Mouse (Mus musculus) fibroblast of lung, adult 2 months (primary cell): ENCODE results near the gene Sar1a.

Source experiments
- DNase-seq: peaks from one replicate; pipeline ENCODE4 v3.0.0-alpha.2; 2011; ENCODE audit warnings: low read depth

The Sar1a gene

DNA sequence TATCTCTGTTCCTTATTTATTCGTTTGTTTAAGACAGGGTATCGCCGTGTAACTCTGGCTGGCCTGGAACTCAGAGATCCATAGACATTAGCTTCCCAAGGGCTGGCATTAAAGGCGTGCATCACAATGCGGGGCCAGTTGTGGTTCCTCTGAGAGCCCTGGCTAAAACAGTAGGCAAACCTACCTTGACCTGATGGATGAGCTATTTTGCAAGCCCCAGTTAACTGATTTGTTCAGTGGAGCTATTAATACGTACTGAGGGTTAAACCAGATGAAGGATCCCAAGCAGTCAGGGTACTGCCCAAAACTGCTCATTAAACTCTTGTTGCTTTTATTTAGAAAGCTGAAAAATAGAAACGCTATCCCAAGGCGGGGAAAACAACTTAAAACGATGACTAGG lies 554 bp upstream of the Sar1a start:
- no peak for DNase-seq

DNA sequence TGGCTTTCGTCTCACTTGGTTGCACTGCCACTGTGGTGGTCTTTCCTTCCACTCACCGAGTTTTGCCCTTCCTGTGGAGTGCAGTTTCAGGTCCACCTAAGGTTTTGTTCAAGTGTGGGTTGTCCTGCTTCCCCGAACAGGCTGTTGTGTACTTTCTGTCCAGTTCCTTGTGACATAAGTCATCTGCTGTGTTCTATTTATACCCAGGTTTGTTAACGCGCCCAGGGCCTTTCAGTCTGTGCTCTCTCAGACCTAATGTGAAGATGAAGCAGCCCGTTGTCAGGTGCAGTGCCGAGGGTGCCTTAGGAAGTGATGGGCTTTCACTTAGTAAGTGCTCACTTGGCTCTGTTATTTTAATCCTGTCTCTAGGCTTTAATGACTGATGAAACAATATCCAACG lies 9.3 kb downstream of the Sar1a start:
- DNase-seq, result no peak

DNA sequence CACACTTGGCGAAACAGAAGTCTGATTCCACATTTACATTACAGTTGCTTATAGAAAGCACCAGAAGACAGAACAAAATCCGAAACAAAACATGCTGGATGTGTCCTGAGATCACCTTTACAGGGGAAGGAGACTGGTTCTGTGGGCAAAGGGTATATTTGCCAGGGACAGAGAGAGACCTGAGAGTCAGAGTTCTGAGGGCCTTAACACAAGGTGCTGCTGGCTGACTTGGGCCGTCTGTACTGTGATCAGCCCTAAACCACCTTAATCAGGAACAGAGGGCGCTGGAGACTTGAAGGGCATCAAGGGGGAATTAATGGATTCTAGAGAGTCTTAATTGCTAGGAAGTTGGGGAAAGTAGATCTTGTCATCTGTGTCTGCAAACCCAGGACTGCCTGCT lies 13.5 kb downstream of the Sar1a start:
- DNase-seq, result no peak

DNA sequence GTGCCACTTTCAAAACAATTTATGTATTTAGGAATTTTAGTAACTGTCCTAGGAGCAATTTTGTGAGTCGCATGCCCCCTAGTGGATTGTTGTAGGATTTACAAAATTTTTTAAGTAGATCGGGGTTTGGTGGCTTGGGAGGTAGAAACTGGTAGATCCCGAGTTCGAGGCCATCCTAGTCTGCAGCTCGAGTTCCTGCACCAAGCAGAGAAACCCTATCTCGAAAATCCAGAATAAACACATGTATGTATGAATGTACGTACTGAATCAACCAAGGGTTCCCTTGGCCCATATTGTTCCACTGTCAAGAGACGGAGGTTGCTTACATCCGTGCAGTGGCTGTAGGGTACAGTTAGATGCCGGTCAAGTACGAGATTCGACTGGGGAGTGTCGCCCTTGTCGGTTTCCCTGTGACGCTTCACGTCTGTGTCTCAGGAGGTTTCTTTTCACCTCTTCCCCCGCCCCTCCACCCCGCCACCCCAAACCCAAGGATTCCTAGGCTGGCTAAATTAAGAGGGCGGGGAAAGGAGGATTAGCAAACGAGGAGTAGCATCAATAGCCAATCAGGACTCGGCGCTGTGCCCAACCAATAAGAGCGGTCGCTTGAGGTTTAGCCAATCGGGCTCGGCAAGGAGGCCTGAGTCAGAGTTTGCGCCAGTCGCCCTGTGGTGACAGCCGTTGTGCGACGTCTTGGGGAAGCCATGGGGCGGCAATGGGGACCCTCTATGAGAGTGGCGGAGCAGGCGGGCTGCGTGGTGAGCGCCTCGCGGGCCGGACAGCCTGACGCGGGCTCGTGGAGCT lies 15.0 kb downstream of the Sar1a start, which contains the start of gene Tysnd1:
Tysnd1 (plus strand) TSS at position 645 of the 801 bp plus-strand sequence.
- peak; percentile 92 for DNase-seq

DNA sequence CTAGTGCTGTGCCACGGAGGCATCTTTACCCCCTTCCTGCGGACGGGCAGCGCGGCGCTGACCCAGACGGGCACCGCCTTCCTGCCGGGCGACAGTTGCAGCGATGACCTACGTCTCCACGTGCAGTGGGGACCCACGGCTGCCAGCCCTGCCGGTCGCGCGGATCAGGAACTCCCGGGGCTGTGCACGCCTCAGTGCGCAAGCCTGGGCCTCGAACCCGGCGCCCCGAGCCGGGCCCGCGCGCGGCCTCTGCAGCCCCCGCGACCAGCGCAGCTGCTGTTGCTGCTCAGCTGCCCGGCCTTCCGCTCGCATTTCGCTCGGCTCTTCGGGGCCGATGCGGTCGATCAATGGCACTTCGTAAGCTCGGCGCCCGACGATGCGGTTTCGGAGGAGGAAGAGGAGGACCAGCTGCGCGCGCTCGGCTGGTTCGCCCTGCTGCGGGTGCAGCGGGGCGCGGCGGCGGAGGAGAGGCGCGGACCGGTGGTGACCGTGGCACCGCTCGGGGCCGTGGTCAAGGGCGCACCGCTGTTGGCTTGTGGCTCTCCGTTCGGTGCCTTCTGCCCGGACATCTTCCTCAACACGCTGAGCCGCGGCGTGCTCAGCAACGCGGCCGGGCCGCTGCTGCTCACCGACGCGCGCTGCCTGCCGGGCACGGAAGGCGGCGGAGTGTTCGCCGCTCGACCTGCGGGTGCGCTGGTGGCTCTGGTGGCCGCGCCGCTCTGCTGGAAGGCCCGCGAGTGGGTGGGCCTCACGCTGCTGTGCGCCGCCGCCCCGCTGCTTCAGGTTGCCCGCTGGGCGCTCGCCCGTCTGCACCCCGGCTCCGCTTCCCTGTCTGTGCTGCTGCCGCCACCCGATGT lies 15.8 kb downstream of the Sar1a start:
- no peak for DNase-seq

DNA sequence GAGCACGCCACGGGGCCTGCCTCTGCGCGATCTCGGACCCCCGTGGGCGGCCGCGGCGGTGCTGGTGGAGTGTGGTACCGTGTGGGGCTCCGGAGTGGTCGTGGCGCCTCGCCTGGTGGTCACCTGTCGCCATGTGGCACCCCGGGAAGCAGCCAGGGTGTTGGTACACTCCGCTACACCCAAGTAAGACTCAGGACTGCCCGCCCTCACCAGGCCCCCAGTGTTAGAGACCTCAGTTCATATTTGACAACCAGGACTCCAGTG lies 16.4 kb downstream of the Sar1a start:
- DNase-seq, result no peak

DNA sequence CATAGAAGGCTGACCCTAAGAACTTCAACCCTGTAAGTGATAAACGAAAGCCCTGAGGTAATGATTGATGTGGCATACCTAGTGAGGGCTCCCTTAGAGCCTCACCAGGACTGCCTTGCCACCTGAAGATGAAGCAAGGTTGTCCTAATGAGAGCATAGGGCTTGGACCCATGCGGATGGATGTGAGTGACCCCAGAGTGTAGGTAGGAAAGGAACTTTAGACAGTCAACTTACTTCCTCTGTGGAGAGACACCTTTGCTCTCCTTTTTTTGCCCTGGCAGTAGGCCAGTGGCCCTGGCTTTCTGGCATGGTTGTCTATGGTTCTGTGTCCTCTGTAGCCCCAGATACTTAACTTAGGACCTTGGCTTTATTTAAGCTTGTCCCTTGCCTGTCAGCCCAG lies 16.9 kb downstream of the Sar1a start:
- DNase-seq, result no peak

DNA sequence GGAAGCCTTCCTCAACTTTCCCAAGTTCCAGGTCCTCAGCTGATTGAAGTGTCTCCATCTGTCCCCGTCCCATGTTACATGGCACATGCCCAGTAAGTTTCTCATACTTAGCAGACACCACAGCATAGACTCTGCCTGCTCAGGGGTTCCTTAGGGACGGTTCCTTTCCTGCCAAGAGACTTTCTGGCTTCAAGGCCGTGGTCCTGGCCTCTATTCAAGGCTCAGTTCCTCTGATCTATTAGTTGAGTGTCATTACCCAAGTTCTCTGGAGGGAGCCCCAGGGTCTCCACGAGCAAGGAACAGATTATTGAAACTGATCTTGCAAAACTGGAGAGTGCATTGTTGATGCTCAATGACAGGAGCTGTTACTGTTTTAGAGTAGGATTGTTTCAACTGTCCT lies 24.6 kb downstream of the Sar1a start:
- no peak for DNase-seq

DNA sequence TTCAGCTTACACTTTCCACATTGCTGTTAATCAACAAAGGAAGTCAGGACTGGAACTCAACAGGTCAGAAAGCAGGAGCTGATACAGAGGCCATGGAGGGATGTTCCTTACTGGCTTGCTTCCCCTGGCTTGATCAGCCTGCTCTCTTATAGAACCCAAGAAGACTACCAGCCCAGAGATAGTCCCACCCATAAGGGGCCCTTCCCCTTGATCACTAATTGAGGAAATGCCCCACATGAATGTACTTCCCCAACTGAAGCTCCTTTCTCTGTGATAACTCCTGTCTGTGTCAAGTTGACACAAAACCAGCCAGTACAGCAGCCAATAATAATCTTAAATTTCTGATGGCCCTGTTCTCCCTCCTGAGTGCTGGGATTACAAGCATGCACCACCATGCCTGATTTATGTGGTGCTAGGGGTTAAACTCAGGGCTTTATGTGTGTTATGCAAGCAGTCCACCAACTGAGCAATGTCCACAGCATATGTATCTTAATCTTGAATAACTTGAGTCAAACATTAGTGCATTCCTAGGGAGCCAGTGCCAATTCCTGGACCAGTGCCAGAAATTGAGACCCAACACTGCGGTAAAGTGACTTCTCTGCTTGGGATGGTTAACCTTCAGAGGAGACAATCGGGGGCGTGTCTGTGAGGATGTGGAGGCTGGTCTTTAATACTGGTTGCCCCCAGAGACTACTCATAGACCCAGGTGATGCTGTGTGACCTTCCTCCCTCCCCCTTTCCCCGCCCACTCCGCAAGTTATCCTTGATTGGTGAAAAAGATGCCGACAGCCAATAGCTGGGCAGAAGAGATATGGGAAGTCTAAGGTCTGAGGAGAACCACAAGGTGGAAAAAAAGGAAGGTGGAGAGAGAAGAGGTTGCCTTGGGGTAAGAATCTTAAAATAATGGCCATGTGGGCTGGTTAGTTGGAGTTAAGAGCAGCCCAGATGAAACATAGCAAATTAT lies 26.6 kb downstream of the Sar1a start:
- no peak for DNase-seq

DNA sequence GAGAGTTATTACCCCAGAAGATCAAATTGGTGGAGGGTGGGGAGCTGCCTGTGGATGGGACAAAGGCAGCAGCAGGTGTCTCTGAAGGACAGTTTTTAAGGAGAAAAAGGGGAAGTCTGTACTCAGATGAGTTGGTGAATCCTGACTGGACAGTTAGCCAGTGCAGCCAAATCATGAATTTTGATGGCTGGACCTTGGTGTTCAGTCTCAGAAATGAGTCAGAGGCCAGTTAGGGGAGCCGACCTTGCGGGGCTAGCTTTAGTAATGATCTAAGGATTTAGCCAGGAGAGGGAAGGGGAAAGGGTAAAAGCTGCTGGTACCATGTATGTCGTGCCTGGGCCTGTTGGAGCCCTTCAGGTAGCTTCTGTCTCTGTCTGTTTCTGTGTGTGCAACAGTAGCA lies 33.5 kb downstream of the Sar1a start:
- no peak for DNase-seq

DNA sequence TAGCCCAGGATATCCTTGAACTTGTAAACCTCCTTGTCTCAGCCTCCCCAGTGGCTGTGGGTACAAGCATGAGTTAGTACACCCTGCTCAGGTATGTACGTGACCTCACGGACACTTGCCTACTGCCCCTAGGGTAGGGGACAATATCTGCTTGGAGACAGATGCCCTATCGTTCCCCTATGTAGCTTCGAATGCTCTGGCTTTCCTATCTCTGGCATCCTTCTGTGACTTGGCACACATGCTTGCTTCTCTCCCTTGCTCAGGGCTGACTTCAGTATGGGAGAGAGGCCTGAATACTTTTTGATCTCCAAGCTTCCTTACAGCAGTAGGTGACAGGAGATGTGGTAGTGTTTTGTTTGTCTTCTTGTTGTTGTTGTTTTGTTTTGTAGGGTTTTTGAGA lies 34.0 kb downstream of the Sar1a start:
- no peak for DNase-seq

DNA sequence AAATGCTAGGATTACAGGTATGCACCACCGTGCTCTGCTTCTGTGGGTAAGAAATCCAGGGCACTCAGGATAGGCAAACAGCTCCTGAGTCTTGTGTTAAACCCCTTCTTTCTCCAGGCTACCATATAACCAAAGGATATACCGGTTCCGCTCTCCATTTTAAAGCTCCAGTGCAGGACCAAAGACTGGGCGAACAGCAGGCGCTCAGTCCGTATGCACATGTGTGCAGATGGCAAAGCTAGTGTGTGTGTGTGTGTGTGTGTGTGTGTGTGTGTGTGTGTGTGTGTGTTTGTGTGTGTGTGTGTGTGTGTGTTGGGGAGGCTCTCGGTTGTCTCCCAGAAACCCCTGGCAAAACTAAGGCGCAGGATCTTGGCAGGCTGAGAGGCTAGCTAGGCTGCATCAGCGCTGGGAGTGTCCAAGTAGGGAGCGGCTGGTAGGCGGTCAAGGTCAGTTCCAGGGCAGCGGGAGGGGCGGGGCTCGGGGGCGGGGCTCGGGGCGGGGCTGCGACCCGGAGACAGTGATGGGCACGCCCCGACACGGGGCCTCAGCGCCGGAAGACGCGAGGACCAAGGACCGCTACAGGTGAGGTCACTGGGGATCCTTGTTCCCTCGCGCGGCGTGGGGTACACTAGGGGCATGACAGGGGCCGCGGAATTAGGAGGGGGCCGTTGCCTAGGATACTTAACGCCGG lies 34.8 kb downstream of the Sar1a start, which contains the start of gene Aifm2:
Aifm2 (plus strand) TSS at position 493 of the 691 bp plus-strand sequence.
- peak; percentile 49 for DNase-seq

DNA sequence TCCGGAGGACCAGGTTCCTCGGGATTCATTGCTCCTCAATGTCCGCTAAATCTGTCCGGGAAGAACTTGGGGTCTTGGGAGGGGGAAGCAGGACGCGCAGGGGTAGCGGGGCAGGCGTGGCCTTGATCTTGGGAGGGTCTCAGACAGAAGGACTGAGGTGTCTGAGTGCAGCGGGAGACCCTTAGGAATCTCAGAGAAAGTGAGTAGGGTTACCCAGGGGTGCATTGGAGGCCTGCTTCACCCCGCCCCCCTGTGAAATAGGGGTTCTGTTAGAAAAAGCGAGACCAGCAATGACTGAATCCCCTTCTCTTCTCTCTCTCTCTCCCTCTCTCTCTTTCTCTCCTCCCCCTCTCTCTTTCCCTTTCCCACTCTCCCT lies 35.4 kb downstream of the Sar1a start:
- DNase-seq, result no peak

DNA sequence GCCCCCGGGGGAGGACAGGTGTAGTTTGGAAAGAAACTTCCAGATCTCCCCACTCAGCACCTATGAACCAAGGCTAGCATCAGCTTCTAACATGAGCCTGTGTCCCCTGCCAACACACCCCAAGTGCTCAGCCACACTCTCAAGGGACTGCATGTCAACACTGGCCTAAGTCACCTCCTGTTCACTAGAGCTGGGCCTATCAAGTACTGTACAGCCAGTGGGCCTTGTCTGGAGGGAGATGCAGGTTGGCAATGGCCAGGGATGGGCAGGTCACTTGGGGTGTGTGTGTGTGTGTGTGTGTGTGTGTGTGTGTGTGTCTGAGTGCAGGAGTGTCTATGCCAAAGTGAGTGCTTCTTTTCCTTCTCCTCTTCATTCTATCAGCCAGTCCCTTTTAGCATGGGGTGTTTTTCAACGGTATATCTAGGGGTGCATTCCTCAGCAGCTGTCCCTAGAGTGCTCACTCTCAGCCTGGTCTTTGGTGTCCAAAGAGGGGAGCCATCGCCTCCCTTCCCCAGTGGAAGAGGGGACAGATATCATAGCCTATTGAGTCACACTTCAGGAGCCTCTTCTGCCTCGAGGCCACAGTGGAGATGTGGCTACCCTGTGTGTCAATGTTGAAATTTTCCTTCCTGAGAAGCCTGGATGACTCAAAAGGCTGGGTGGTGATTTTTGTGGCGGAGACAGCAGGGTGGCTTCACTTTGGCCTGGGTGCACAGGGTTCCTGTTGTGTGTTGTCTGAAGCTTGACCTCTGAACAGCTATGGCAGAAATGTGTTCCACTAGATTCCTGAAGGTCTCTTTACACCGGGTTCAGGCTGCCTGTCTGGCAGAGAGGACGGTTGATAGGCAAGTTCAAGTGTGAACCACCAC lies 36.1 kb downstream of the Sar1a start:
- DNase-seq, result no peak

DNA sequence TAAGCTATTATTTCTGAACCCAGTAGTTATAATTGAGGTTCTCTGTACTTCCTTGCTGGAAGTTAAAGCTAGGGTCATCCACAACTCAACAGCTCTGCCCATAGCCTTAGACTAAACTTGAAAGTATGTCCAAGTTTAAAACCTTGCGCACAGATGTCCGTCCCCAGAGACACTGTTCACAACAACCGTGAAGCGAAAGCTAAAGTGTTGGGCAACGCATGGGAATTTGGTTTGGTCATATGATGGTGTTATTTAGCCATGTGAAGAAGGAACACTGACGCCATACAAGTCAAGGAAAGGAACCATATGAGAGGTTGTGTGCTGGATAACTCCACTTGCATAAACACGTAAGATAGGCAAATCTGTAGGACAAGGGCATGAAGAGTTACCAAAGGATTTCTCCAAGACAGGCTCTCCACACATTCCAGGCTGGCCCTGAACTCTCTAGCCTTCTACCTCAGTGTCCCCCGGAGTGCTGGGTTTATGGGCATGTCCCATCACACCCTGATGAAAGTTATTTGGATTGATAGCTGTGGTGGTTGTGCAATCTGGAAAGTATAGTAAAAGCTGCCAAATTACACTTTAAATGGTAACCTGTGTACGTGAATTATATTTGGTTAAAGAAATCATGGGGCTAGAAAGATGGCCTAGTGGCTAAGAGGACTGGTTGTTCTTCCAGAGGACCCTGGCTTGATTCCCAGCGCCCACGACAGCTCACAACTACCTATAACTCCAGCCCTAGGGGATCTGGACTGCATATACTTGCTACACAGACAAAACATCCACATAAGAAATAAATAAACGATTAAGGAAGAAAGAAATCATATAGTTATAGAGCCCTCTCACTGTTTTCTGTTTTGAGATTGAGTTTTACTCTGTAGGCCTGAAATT lies 37.6 kb downstream of the Sar1a start:
- DNase-seq, result no peak

DNA sequence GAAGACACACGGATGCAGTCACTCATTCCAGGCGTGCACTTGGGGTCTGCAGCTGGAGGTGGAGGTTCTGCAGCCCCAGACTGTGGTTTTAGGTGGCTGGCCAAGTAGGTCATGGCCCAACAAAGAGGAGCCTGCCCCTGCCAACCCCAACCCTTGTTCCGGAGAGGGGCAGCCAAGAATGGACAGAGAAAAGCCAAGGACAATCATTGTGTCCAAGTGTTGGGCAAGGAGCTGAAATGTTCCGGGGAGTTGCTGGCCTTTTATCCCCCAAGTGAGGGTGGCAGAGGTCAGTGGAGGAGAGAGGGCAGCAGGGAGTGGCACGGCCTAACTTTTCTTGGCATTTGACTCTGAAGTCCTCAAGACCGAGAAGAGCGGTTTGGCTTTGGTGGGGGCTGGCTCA lies 40.2 kb downstream of the Sar1a start:
- no peak for DNase-seq

DNA sequence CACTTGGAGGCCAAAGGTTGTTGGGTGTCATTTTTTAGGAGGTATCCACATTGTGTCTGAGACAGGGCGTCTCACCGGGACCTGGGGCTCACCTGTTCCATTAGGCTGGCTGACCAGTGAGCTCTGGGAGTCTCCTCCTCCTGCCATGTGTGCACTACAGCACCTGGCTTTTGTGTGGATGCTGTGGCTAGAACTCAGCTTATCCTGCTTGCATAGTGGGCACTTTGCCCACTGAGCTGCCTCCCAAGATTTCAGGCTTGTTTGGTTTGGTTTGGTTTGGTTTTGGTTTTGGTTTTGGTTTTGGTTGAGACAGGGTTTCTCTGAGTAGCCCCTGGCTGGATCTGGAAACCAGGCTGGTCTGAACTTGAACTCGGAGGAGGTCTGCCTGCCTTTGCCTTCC lies 42.1 kb downstream of the Sar1a start:
- no peak for DNase-seq

DNA sequence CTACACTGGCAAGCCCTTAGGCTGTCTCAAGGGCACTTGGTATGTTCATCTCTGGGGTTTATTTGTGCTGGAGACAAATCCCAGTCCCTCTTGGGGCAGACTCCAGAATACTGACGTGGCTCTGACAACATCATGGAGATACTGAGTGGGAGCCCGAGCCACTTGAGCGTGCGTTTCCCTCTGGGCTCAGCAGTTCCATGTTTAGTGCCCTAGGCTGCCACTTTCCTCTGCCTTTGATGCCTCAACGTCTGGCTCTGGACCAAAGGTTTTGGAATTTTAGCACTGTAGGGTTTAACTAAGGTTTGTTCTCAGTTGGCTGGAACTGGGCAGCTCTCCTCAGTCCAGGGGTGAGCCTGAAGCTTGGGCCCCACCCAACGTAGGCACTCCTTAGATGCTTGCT lies 43.2 kb downstream of the Sar1a start:
- DNase-seq, result no peak

DNA sequence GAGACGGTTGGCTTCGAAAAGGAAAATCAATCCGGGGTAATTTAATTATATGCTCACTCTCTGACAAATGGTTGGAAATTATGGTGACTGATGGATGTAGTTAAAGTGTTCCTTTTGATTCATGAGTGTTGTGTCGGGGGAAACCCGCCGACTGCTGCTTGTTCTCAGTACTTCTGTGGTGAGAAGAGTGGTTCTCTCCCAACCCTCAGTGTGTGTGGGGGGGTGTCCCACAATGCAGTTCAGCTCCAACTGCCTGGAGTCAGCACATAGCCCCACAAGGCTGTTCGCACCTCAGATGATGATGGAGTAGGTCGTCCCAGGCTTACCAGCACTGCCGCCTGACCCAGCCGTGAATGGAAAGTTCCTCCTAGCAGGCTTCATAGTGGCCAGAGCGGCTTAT lies 49.1 kb downstream of the Sar1a start:
- DNase-seq, result no peak

DNA sequence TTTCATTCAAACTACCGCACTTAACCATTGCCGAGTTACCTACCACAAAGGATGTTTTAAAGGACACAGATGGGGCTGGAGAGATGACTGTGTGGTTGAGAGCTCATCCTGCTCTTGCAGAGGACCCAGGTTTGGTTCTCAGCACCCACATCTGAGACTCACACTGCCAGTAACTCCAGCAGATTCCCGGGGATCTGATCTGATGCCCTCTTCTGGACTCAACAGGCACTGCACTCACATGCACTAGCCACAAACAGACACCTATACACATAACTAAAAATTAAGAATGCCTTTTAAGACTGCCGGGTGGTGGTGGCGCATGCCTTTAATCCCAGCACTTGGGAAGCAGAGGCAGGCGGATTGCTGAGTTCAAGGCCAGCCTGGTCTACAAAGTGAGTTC lies 50.1 kb downstream of the Sar1a start:
- DNase-seq, result no peak
